Mouse (Mus musculus): ENCODE results near the gene Etv6. TPM values are rescaled to one million over a fixed set of nuclear protein-coding genes. Genes with fewer than 3 reads are reported as not detected.

Gene Etv6
- polyA plus RNA-seq, 1 experiment: 23.4 TPM

DNA sequence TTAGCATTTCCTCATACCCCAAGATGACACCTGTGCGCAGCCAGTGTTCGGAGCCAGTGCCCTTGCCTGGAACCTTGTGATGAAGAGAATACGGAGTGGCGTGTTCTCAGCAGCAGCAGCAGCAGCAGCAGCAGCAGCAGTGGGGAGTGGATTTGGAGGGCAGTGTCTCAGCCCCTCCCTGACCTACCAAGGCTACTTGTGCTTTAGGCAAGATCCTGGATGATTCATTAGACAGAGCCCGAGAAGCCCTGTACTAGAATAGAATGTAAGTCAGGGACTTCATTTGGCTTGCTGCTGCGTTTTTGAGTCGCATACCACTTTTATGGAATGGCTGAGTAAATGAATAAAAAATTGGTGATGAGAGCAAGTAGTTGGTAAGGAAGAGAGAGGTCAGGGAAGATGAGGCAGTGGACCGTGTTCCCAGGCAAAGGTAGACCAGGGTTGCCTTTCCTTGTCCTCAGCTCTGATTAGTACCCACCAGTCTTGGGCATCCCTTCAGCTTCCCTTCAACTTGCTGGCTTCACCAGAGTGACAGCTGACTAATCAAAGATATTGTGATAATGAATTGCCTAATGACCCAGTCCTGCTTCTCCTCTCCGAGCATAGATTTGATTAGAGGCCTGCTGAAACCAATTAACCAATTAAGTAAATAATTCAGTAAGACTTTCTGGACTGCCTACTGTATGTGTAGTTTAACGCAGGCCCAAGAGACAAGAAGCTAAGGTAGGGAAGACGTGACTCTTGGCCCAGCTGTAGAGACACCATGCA, 64.7 kb downstream of the Etv6 start:
- no peak for TF ChIP-seq POLR2A (IDR thresholded peaks at IDR 0.05; ENCODE audit: borderline replicate concordance, low read depth, low read length)
- no peak for TF ChIP-seq CTCF (IDR thresholded peaks at IDR 0.05; ENCODE audit: low read depth, low read length)
- H3K4me3 ChIP-seq (ENCODE audit: insufficient read depth, low read length): no peak overlapping the region

GRCm38 (mm10) chr6:134102396-134102795, 66.9 kb downstream of the Etv6 start:
- TF ChIP-seq POLR2A (IDR thresholded peaks at IDR 0.05; ENCODE audit: borderline replicate concordance, low read depth, low read length) (no peak), CTCF (IDR thresholded peaks at IDR 0.05; ENCODE audit: low read depth, low read length) (no peak)
- no peak overlapping the region for H3K27ac ChIP-seq (ENCODE audit: insufficient read depth, low read depth, low read length)
- peaks cover 25% of the 10 kb centered on the region for H3K4me1 ChIP-seq (ENCODE audit: control insufficient read depth, insufficient read depth, low read length)
- no peak overlapping the region for H3K4me3 ChIP-seq (ENCODE audit: insufficient read depth, low read length)

More for the DNA sequence above, 64.7 kb downstream of the Etv6 start:
- Histone ChIP-seq H3K27ac (ENCODE audit: insufficient read depth, low read depth, low read length) (no peak overlapping the region), H3K4me1 (ENCODE audit: control insufficient read depth, insufficient read depth, low read length) (peaks cover 28% of the 10 kb centered on the region)

DNA sequence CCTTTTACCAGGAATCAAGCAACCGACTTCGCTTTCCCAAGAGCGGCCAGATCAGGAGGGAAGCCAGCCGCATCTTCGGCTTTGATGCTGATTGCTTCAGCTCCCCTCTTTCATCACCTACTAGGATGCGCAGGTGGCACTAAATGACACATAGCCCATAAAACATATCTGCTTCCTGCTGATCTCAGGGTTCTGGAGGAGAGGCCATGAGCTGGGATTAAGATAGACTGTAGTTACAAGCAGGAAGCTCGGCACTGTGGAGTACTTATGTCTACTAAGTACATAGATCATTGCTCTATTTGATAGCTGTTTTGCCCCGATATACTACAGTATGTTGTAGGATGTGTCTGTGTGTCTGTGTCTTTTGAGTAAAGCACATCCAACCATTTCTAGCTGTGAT, 68.0 kb downstream of the Etv6 start:
- Histone ChIP-seq H3K4me1 (ENCODE audit: control insufficient read depth, insufficient read depth, low read length) (peaks cover 20% of the 10 kb centered on the region), H3K4me3 (ENCODE audit: insufficient read depth, low read length) (no peak overlapping the region)
- no peak for TF ChIP-seq CTCF (IDR thresholded peaks at IDR 0.05; ENCODE audit: low read depth, low read length)

GRCm38 (mm10) chr6:134105514-134106201, 70.2 kb downstream of the Etv6 start:
- TF ChIP-seq POLR2A (IDR thresholded peaks at IDR 0.05; ENCODE audit: borderline replicate concordance, low read depth, low read length) (no peak), CTCF (IDR thresholded peaks at IDR 0.05; ENCODE audit: low read depth, low read length) (no peak)
- no peak overlapping the region for H3K4me3 ChIP-seq (ENCODE audit: insufficient read depth, low read length)
- peaks cover 20% of the 10 kb centered on the region for H3K4me1 ChIP-seq (ENCODE audit: control insufficient read depth, insufficient read depth, low read length)
- H3K27ac ChIP-seq (ENCODE audit: insufficient read depth, low read depth, low read length): no peak overlapping the region

More for the DNA sequence above, 68.0 kb downstream of the Etv6 start:
- no peak overlapping the region for H3K27ac ChIP-seq (ENCODE audit: insufficient read depth, low read depth, low read length)

GRCm38 (mm10) chr6:134107696-134108095, 72.2 kb downstream of the Etv6 start:
- Histone ChIP-seq H3K27ac (ENCODE audit: insufficient read depth, low read depth, low read length) (no peak overlapping the region), H3K4me1 (ENCODE audit: control insufficient read depth, insufficient read depth, low read length) (peaks cover 20% of the 10 kb centered on the region), H3K4me3 (ENCODE audit: insufficient read depth, low read length) (no peak overlapping the region)
- TF ChIP-seq POLR2A (IDR thresholded peaks at IDR 0.05; ENCODE audit: borderline replicate concordance, low read depth, low read length): no peak
- no peak for TF ChIP-seq CTCF (IDR thresholded peaks at IDR 0.05; ENCODE audit: low read depth, low read length)

- Histone ChIP-seq H3K27ac (ENCODE audit: insufficient read depth, low read depth, low read length) (no peak overlapping the region), H3K4me3 (ENCODE audit: insufficient read depth, low read length) (no peak overlapping the region), H3K4me1 (ENCODE audit: control insufficient read depth, insufficient read depth, low read length) (peaks cover 23% of the 10 kb centered on the region)
- TF ChIP-seq POLR2A (IDR thresholded peaks at IDR 0.05; ENCODE audit: borderline replicate concordance, low read depth, low read length) (no peak), CTCF (IDR thresholded peaks at IDR 0.05; ENCODE audit: low read depth, low read length) (no peak)
Observed at GRCm38 (mm10) chr6:134109675-134110074, 74.2 kb downstream of the Etv6 start.

- no peak for TF ChIP-seq CTCF (IDR thresholded peaks at IDR 0.05; ENCODE audit: low read depth, low read length)
- TF ChIP-seq POLR2A (IDR thresholded peaks at IDR 0.05; ENCODE audit: borderline replicate concordance, low read depth, low read length): no peak
- Histone ChIP-seq H3K4me1 (ENCODE audit: control insufficient read depth, insufficient read depth, low read length) (peaks cover 27% of the 10 kb centered on the region), H3K4me3 (ENCODE audit: insufficient read depth, low read length) (no peak overlapping the region), H3K27ac (ENCODE audit: insufficient read depth, low read depth, low read length) (no peak overlapping the region)
Observed at GRCm38 (mm10) chr6:134110206-134110605, 74.7 kb downstream of the Etv6 start.

- Histone ChIP-seq H3K4me3 (ENCODE audit: insufficient read depth, low read length) (no peak overlapping the region), H3K4me1 (ENCODE audit: control insufficient read depth, insufficient read depth, low read length) (peaks cover 31% of the 10 kb centered on the region), H3K27ac (ENCODE audit: insufficient read depth, low read depth, low read length) (no peak overlapping the region)
- TF ChIP-seq CTCF (IDR thresholded peaks at IDR 0.05; ENCODE audit: low read depth, low read length) (no peak), POLR2A (IDR thresholded peaks at IDR 0.05; ENCODE audit: borderline replicate concordance, low read depth, low read length) (no peak)
Observed at GRCm38 (mm10) chr6:134111599-134111998, 76.1 kb downstream of the Etv6 start.

DNA sequence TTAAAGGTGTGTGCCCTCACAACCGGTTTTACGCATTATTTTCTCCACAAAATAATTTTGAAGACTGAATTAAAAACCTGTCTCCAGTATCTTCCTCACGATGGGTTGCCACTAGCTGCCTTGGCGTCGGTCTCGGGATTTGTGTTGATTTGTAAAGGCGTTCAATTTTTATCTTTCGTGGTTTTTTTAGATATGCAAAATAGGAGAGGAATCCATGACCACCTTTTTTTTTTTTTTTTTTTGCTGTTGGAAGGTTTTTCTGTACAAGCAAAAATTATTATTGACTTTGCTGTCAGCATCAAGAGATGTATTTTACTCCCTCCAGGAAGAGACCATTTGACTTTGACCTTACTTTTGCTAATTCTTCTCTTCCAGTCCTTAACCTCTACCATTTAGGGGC, 77.3 kb downstream of the Etv6 start:
- peaks cover 38% of the 10 kb centered on the region for H3K4me1 ChIP-seq (ENCODE audit: control insufficient read depth, insufficient read depth, low read length)

DNA sequence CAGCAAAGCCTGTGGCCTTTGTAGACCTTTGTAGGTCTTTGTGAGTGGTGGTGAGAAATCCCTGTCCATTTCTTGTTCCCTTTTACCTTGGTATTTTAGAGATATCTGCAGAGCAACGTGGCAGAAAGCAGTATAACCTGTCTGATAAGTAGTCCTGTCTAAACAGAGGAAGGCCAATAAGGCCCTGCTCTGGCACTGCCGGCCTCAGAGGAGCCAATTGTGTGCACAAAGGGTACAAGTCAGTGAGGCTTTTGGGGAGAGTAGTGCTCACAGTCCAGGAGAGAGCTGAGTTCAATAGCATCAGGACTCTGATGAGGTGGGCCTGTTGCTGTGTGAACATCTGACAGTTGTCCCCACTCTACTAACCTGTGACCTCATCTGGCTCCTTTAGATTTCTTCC, 77.7 kb downstream of the Etv6 start:
- TF ChIP-seq POLR2A (IDR thresholded peaks at IDR 0.05; ENCODE audit: borderline replicate concordance, low read depth, low read length): no peak
- Histone ChIP-seq H3K4me1 (ENCODE audit: control insufficient read depth, insufficient read depth, low read length) (peaks cover 38% of the 10 kb centered on the region), H3K27ac (ENCODE audit: insufficient read depth, low read depth, low read length) (no peak overlapping the region), H3K4me3 (ENCODE audit: insufficient read depth, low read length) (no peak overlapping the region)

More for the DNA sequence above, 77.3 kb downstream of the Etv6 start:
- no peak overlapping the region for H3K27ac ChIP-seq (ENCODE audit: insufficient read depth, low read depth, low read length)
- H3K4me3 ChIP-seq (ENCODE audit: insufficient read depth, low read length): no peak overlapping the region
- TF ChIP-seq CTCF (IDR thresholded peaks at IDR 0.05; ENCODE audit: low read depth, low read length): no peak
- TF ChIP-seq POLR2A (IDR thresholded peaks at IDR 0.05; ENCODE audit: borderline replicate concordance, low read depth, low read length): no peak
